Mouse (Mus musculus) ES-Bruce4 (cell line): Measurements from ENCODE around the gene Fam192a.

Source experiments
- CTCF ChIP-seq: IDR thresholded peaks from one replicate; pipeline ENCODE4 v1.8.1; 2011; ENCODE audit warnings: low read depth, low read length
- EP300 ChIP-seq: IDR thresholded peaks from 2 replicates; pipeline ENCODE4 v1.6.1; 2011; ENCODE audit warnings: low read depth, low read length; ENCODE audit not compliant: insufficient read depth
- POLR2A ChIP-seq: IDR thresholded peaks from one replicate; pipeline ENCODE4 v1.8.1; 2011; ENCODE audit warnings: low read length; ENCODE audit not compliant: insufficient read depth

DNA sequence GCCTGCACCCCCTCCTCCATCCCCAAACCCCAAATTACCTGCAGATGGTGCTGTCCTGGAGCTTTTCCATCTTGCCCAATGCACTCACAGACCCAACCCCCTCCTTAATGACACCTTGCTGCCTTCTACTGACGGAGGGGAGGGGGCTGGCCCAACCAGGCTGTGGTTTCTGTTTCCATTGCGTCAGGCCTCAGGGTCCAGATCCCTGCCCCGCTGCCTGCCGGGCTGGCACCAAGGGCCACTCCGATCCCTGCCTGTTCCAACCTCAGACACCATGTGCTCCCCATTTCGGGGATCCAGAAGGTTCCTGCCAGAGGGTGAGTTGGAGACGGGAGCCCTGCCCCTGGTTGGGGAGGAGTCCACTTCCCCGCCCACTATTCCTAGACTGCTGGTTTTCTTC is 57.8 kb downstream of the Fam192a start:
- TF ChIP-seq POLR2A (no peak), CTCF (no peak), EP300 (no peak)
